Mouse (Mus musculus): ENCODE results near the gene Boc. TPM values are rescaled to one million over a fixed set of nuclear protein-coding genes. Genes with fewer than 3 reads are reported as not detected.

Gene Boc
- polyA plus RNA-seq (2015; fragmentation: Nextera tagmentation; extraction: Ambion mirVana): 0.37 and 0.57 TPM in 2 replicates

- Histone ChIP-seq H3K27ac (ENCODE audit: low read length) (no peak within 1 kb of the TSS), H3K4me3 (ENCODE audit: low read depth, low read length) (peak within 1 kb of the TSS; percentile 58), H3K27me3 (ENCODE audit: control insufficient read depth, insufficient read depth, low read depth, low read length) (peaks cover 35% of the 10 kb centered on the region), H3K4me2 (ENCODE audit: low read depth, low read length) (peak within 1 kb of the TSS; percentile 81), H3K9ac (ENCODE audit: low read depth, low read length) (peak within 1 kb of the TSS; percentile 16; the same call in 1 of the 2 replicates), H3K36me3 (ENCODE audit: control insufficient read depth, insufficient read depth) (no peaks in the 10 kb centered on the region), H3K4me1 (ENCODE audit: control insufficient read depth, low read depth, low read length) (no peaks in the 10 kb centered on the region), H3K9me3 (replicated peaks; ENCODE audit: control insufficient read depth, low read length) (no peaks in the 10 kb centered on the region)
- under 1% methylated on average over 46 of the region's 46 CpGs for WGBS (ENCODE audit: insufficient replicate concordance)
- no peak; the same call in 1 of the 2 replicates for ATAC-seq (ENCODE audit: low read depth)
These were observed at the start of gene Boc for GRCm38 (mm10) chr16:44558471-44559329. Boc (minus strand) TSS chr16:44558897.

GRCm38 (mm10) chr16:44606643-44607042 is 47.9 kb upstream of the Boc start:
- Histone ChIP-seq H3K27me3 (ENCODE audit: control insufficient read depth, insufficient read depth, low read depth, low read length) (no peaks in the 10 kb centered on the region), H3K4me2 (ENCODE audit: low read depth, low read length) (no peak overlapping the region), H3K9me3 (replicated peaks; ENCODE audit: control insufficient read depth, low read length) (no peaks in the 10 kb centered on the region), H3K9ac (ENCODE audit: low read depth, low read length) (no peak overlapping the region), H3K36me3 (ENCODE audit: control insufficient read depth, insufficient read depth) (no peaks in the 10 kb centered on the region), H3K4me1 (ENCODE audit: control insufficient read depth, low read depth, low read length) (no peaks in the 10 kb centered on the region), H3K4me3 (ENCODE audit: low read depth, low read length) (no peak overlapping the region), H3K27ac (ENCODE audit: low read length) (no peak overlapping the region)
- WGBS (ENCODE audit: insufficient replicate concordance): 74% methylated on average over 1 of the region's 1 CpGs
- ATAC-seq (ENCODE audit: low read depth): no peak

GRCm38 (mm10) chr16:44604021-44604616 is 45.4 kb upstream of the Boc start:
- 28% methylated on average over 9 of the region's 9 CpGs for WGBS (ENCODE audit: insufficient replicate concordance)

GRCm38 (mm10) chr16:44601999-44602794 is 43.5 kb upstream of the Boc start:
- ATAC-seq (ENCODE audit: low read depth): no peak
- Histone ChIP-seq H3K9me3 (replicated peaks; ENCODE audit: control insufficient read depth, low read length) (no peaks in the 10 kb centered on the region), H3K36me3 (ENCODE audit: control insufficient read depth, insufficient read depth) (no peaks in the 10 kb centered on the region), H3K27me3 (ENCODE audit: control insufficient read depth, insufficient read depth, low read depth, low read length) (no peaks in the 10 kb centered on the region), H3K9ac (ENCODE audit: low read depth, low read length) (no peak overlapping the region), H3K4me2 (ENCODE audit: low read depth, low read length) (no peak overlapping the region), H3K4me1 (ENCODE audit: control insufficient read depth, low read depth, low read length) (no peaks in the 10 kb centered on the region), H3K4me3 (ENCODE audit: low read depth, low read length) (no peak overlapping the region), H3K27ac (ENCODE audit: low read length) (no peak overlapping the region)
- WGBS (ENCODE audit: insufficient replicate concordance): 30% methylated on average over 8 of the region's 8 CpGs

More at GRCm38 (mm10) chr16:44604021-44604616, 45.4 kb upstream of the Boc start:
- Histone ChIP-seq H3K27ac (ENCODE audit: low read length) (no peak overlapping the region), H3K4me1 (ENCODE audit: control insufficient read depth, low read depth, low read length) (no peaks in the 10 kb centered on the region), H3K4me3 (ENCODE audit: low read depth, low read length) (no peak overlapping the region), H3K36me3 (ENCODE audit: control insufficient read depth, insufficient read depth) (no peaks in the 10 kb centered on the region), H3K9ac (ENCODE audit: low read depth, low read length) (no peak overlapping the region), H3K4me2 (ENCODE audit: low read depth, low read length) (no peak overlapping the region), H3K27me3 (ENCODE audit: control insufficient read depth, insufficient read depth, low read depth, low read length) (no peaks in the 10 kb centered on the region), H3K9me3 (replicated peaks; ENCODE audit: control insufficient read depth, low read length) (no peaks in the 10 kb centered on the region)
- no peak for ATAC-seq (ENCODE audit: low read depth)

GRCm38 (mm10) chr16:44601182-44601581 is 42.5 kb upstream of the Boc start:
- H3K27ac ChIP-seq (ENCODE audit: low read length): no peak overlapping the region
- H3K4me3 ChIP-seq (ENCODE audit: low read depth, low read length): no peak overlapping the region
- H3K9ac ChIP-seq (ENCODE audit: low read depth, low read length): no peak overlapping the region
- H3K9me3 ChIP-seq (replicated peaks; ENCODE audit: control insufficient read depth, low read length): no peaks in the 10 kb centered on the region
- H3K27me3 ChIP-seq (ENCODE audit: control insufficient read depth, insufficient read depth, low read depth, low read length): no peaks in the 10 kb centered on the region
- WGBS (ENCODE audit: insufficient replicate concordance): 41% methylated on average over 2 of the region's 2 CpGs
- no peak overlapping the region for H3K4me2 ChIP-seq (ENCODE audit: low read depth, low read length)
- no peaks in the 10 kb centered on the region for H3K36me3 ChIP-seq (ENCODE audit: control insufficient read depth, insufficient read depth)
- ATAC-seq (ENCODE audit: low read depth): no peak
- no peaks in the 10 kb centered on the region for H3K4me1 ChIP-seq (ENCODE audit: control insufficient read depth, low read depth, low read length)

- H3K4me2 ChIP-seq (ENCODE audit: low read depth, low read length): no peak overlapping the region
- WGBS (ENCODE audit: insufficient replicate concordance): 61% methylated on average over 2 of the region's 2 CpGs
- no peak overlapping the region for H3K27ac ChIP-seq (ENCODE audit: low read length)
- no peaks in the 10 kb centered on the region for H3K36me3 ChIP-seq (ENCODE audit: control insufficient read depth, insufficient read depth)
- no peaks in the 10 kb centered on the region for H3K9me3 ChIP-seq (replicated peaks; ENCODE audit: control insufficient read depth, low read length)
- no peak overlapping the region for H3K4me3 ChIP-seq (ENCODE audit: low read depth, low read length)
- H3K4me1 ChIP-seq (ENCODE audit: control insufficient read depth, low read depth, low read length): no peaks in the 10 kb centered on the region
- no peaks in the 10 kb centered on the region for H3K27me3 ChIP-seq (ENCODE audit: control insufficient read depth, insufficient read depth, low read depth, low read length)
- no peak overlapping the region for H3K9ac ChIP-seq (ENCODE audit: low read depth, low read length)
- ATAC-seq (ENCODE audit: low read depth): no peak
These were observed 38.6 kb upstream of the Boc start for GRCm38 (mm10) chr16:44597106-44597806.

GRCm38 (mm10) chr16:44589506-44589905 is 30.8 kb upstream of the Boc start:
- Histone ChIP-seq H3K36me3 (ENCODE audit: control insufficient read depth, insufficient read depth) (no peaks in the 10 kb centered on the region), H3K27me3 (ENCODE audit: control insufficient read depth, insufficient read depth, low read depth, low read length) (no peaks in the 10 kb centered on the region), H3K4me1 (ENCODE audit: control insufficient read depth, low read depth, low read length) (no peaks in the 10 kb centered on the region), H3K4me3 (ENCODE audit: low read depth, low read length) (no peak overlapping the region), H3K9ac (ENCODE audit: low read depth, low read length) (no peak overlapping the region), H3K27ac (ENCODE audit: low read length) (no peak overlapping the region), H3K4me2 (ENCODE audit: low read depth, low read length) (no peak overlapping the region), H3K9me3 (replicated peaks; ENCODE audit: control insufficient read depth, low read length) (no peaks in the 10 kb centered on the region)
- no peak for ATAC-seq (ENCODE audit: low read depth)
- WGBS (ENCODE audit: insufficient replicate concordance): 59% methylated on average over 1 of the region's 1 CpGs

- Histone ChIP-seq H3K27ac (ENCODE audit: low read length) (no peak overlapping the region), H3K36me3 (ENCODE audit: control insufficient read depth, insufficient read depth) (no peaks in the 10 kb centered on the region), H3K4me2 (ENCODE audit: low read depth, low read length) (no peak overlapping the region), H3K4me1 (ENCODE audit: control insufficient read depth, low read depth, low read length) (no peaks in the 10 kb centered on the region), H3K9me3 (replicated peaks; ENCODE audit: control insufficient read depth, low read length) (no peaks in the 10 kb centered on the region), H3K9ac (ENCODE audit: low read depth, low read length) (no peak overlapping the region), H3K4me3 (ENCODE audit: low read depth, low read length) (no peak overlapping the region), H3K27me3 (ENCODE audit: control insufficient read depth, insufficient read depth, low read depth, low read length) (no peaks in the 10 kb centered on the region)
- WGBS (ENCODE audit: insufficient replicate concordance): 51% methylated on average over 15 of the region's 15 CpGs
- no peak for ATAC-seq (ENCODE audit: low read depth)
These were observed 20.8 kb upstream of the Boc start for GRCm38 (mm10) chr16:44579421-44580024.

Data from liver, embryonic 16.5 days (tissue).